In the genomic region with DNA sequence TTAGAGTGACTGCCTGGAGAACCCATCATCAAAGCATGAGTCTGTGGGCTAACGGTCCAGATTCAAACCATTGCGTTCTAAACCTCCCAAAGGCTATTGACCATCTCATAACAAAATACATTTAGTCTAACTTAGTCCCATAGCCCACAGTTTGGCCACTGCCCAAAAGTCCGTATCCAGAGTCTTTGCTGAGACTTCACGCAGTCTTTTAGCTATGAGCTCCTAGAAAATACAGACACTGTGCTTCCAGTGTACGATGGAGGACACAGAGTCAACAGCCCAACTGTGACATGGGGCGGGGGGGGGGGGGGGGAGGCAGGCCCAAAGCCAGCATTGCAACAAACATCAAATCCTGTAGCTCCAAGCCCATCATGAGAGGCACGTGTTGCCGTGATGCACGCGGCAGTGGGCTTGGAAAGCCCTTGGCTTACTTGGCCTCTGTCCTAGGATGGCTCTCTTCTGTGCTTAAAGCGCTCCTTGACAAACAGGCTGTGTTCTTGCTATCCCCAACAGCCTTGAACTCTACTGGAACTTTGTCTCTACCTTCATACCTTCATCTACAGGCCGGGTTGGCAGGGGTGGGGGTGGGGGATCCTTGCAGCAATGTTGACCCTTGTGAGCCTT, we compare ENCODE assay signal across 9 mouse cellular contexts. TPM values are rescaled to one million over a fixed set of nuclear protein-coding genes. Genes with fewer than 3 reads are reported as not detected.
DNase-seq lines count a peak whose midpoint lies in the region; ATAC-seq and TF ChIP-seq lines count a peak whose summit lies in the region.
"Had no signal": no experiment of that assay in that cellular context is flagged by ENCODE, and none has a peak within 500 bp of the region (broad histone marks: within the 10 kb centered on the region; RNA-seq: fewer than 3 reads in every experiment).

No protein-coding gene starts in this region.

- no peak for ATAC-seq in forebrain, embryonic 14.5 days
- no peak for ATAC-seq in intestine, postnatal 0 days
- no peak for ATAC-seq in neural tube, embryonic 15.5 days (ENCODE audit: low FRiP score)

- peak; percentile 31 for DNase-seq in left cerebral cortex, postnatal 4 days
- no peak for DNase-seq in left cerebral cortex, postnatal 36 days (ENCODE audit: low spot score in 2 of 2)
- DNase-seq in forebrain, embryonic 14.5 days (ENCODE audit: low spot score): no peak
- no peak for DNase-seq in spleen, adult 12 weeks (ENCODE audit: low spot score)
- no peak for DNase-seq in layer of hippocampus, postnatal 14 days (ENCODE audit: low spot score in 2 of 2)
- DNase-seq in adrenal gland, postnatal 25 days: no peak
- DNase-seq: lung, postnatal 36 days had no signal

- WGBS in forebrain, embryonic 14.5 days: 81% methylated on average over 11 of the region's 12 CpGs
- WGBS in intestine, postnatal 0 days: 71% methylated on average over 11 of the region's 12 CpGs
- 80% methylated on average over 12 of the region's 12 CpGs for WGBS in neural tube, embryonic 15.5 days

- no peaks in the 10 kb centered on the region for H3K36me3 ChIP-seq in forebrain, embryonic 14.5 days (ENCODE audit: control insufficient read depth, insufficient read depth, low read length)
- H3K36me3 ChIP-seq in intestine, postnatal 0 days (ENCODE audit: control insufficient read depth, insufficient read depth): peaks cover 26% of the 10 kb centered on the region
- peaks cover 4% of the 10 kb centered on the region; the same call in 1 of the 2 replicates for H3K36me3 ChIP-seq in neural tube, embryonic 15.5 days

- no peak overlapping the region for H3K9ac ChIP-seq in forebrain, embryonic 14.5 days (ENCODE audit: low read length)
- no peak overlapping the region for H3K9ac ChIP-seq in intestine, postnatal 0 days (ENCODE audit: low read depth, low read length)
- peak overlapping the region; percentile 28; the same call in 1 of the 2 replicates for H3K9ac ChIP-seq in neural tube, embryonic 15.5 days (replicated peaks)

- peak overlapping the region; percentile 37 for H3K4me2 ChIP-seq in forebrain, embryonic 14.5 days (ENCODE audit: low read length)
- H3K4me2 ChIP-seq in intestine, postnatal 0 days (replicated peaks; ENCODE audit: low read depth): peak overlapping the region; percentile 54
- peak overlapping the region; percentile 57 for H3K4me2 ChIP-seq in neural tube, embryonic 15.5 days

- no peaks in the 10 kb centered on the region for H3K9me3 ChIP-seq in forebrain, embryonic 14.5 days (replicated peaks; ENCODE audit: control insufficient read depth, low read length)
- no peaks in the 10 kb centered on the region for H3K9me3 ChIP-seq in intestine, postnatal 0 days (ENCODE audit: control insufficient read depth)
- H3K9me3 ChIP-seq in neural tube, embryonic 15.5 days (replicated peaks): no peaks in the 10 kb centered on the region

- no peaks in the 10 kb centered on the region for H3K27me3 ChIP-seq in forebrain, embryonic 14.5 days (replicated peaks; ENCODE audit: control insufficient read depth, insufficient read depth, low read length)
- no peaks in the 10 kb centered on the region for H3K27me3 ChIP-seq in intestine, postnatal 0 days (replicated peaks; ENCODE audit: control insufficient read depth, insufficient read depth, low read length)
- H3K27me3 ChIP-seq in neural tube, embryonic 15.5 days (replicated peaks): no peaks in the 10 kb centered on the region

- TF ChIP-seq CTCF in intestine, postnatal 0 days (IDR thresholded peaks at IDR 0.05; ENCODE audit: low read depth): no peak

- peak overlapping the region; percentile 15 for H3K4me3 ChIP-seq in forebrain, embryonic 14.5 days (ENCODE audit: low read depth, low read length)
- peak overlapping the region; percentile 27; the same call in 1 of the 2 replicates for H3K4me3 ChIP-seq in intestine, postnatal 0 days (ENCODE audit: low read depth, low read length)
- peak overlapping the region; percentile 39 for H3K4me3 ChIP-seq in neural tube, embryonic 15.5 days (replicated peaks)

- H3K27ac ChIP-seq in forebrain, embryonic 14.5 days (ENCODE audit: low read depth, low read length): no peak overlapping the region
- H3K27ac ChIP-seq in intestine, postnatal 0 days (ENCODE audit: low read depth, low read length): no peak overlapping the region
- H3K27ac ChIP-seq in neural tube, embryonic 15.5 days (replicated peaks): no peak overlapping the region; the same call in 1 of the 2 replicates

- intact Hi-C loops in left cerebral cortex, postnatal 4 days (cut with DNase I): no loop called here
- intact Hi-C loops in left cerebral cortex, postnatal 36 days (cut with DNase I): no loop called here

- H3K4me1 ChIP-seq in forebrain, embryonic 14.5 days (ENCODE audit: control insufficient read depth, insufficient read depth, low read length): no peaks in the 10 kb centered on the region
- no peaks in the 10 kb centered on the region for H3K4me1 ChIP-seq in intestine, postnatal 0 days (replicated peaks; ENCODE audit: control insufficient read depth, insufficient read depth, low read length)
- H3K4me1 ChIP-seq in neural tube, embryonic 15.5 days: peaks cover 7% of the 10 kb centered on the region

RNA-seq across cellular contexts. Expression of gene Acsl1, which starts 32.3 kb away (rescaled TPM):
- 10 to 100 TPM; 40.5 to 41.7 TPM for total RNA-seq in left cerebral cortex, postnatal 4 days (2021)
- total RNA-seq in left cerebral cortex, postnatal 36 days (2021): 10 to 100 TPM; 42.6 to 52.0 TPM
- 8.8 and 10.0 TPM in 2 replicates for polyA plus RNA-seq in forebrain, embryonic 14.5 days (2014; fragmentation: Nextera tagmentation; extraction: Ambion mirVana)
- polyA plus RNA-seq in intestine, postnatal 0 days (2015; fragmentation: Nextera tagmentation; extraction: Ambion mirVana): 54.0 and 59.1 TPM in 2 replicates
- 17.0 and 17.2 TPM in 2 replicates for polyA plus RNA-seq in neural tube, embryonic 15.5 days (2015; fragmentation: Nextera tagmentation; extraction: Ambion mirVana)
- 10 to 100 TPM; 47.8 to 50.2 TPM for total RNA-seq in layer of hippocampus, postnatal 14 days (2021)
- total RNA-seq in adrenal gland, postnatal 25 days (2021): 295 and 361 TPM in 2 replicates

RNA-seq across cellular contexts. Expression of gene Cenpu, which starts 48.6 kb away (rescaled TPM):
- total RNA-seq in left cerebral cortex, postnatal 4 days (2021): 1 to 10 TPM; 4.6 to 5.8 TPM
- total RNA-seq in left cerebral cortex, postnatal 36 days (2021): 1 to 10 TPM; 3.0 to 3.1 TPM
- polyA plus RNA-seq in forebrain, embryonic 14.5 days (2014; fragmentation: Nextera tagmentation; extraction: Ambion mirVana): 16.3 and 19.6 TPM in 2 replicates
- polyA plus RNA-seq in intestine, postnatal 0 days (2015; fragmentation: Nextera tagmentation; extraction: Ambion mirVana): 7.6 and 8.9 TPM in 2 replicates
- 6.3 and 8.2 TPM in 2 replicates for polyA plus RNA-seq in neural tube, embryonic 15.5 days (2015; fragmentation: Nextera tagmentation; extraction: Ambion mirVana)
- total RNA-seq in layer of hippocampus, postnatal 14 days (2021): 1 to 10 TPM; 1.4 to 1.7 TPM
- 1.2 and 4.2 TPM in 2 replicates for total RNA-seq in adrenal gland, postnatal 25 days (2021)
